Mouse (Mus musculus) heart, embryonic 11.5 days (tissue): ENCODE measurements around the gene B4galt4. TPM values are rescaled to one million over a fixed set of nuclear protein-coding genes. Genes with fewer than 3 reads are reported as not detected.
"Not testable (repeated sequence)": the region's sequence is repeated elsewhere in the genome, so short reads cannot be mapped to it uniquely, and the experiment has no call there.

Experiments
- ATAC-seq: fragments of 200-750 bp; cut with Nextera tagmentation; replicated peaks from 2 replicates; pipeline ENCODE4 v1.8.0; 2017; ENCODE audit warnings: moderate library complexity; ENCODE audit not compliant: insufficient number of reproducible peaks, low FRiP score, low TSS enrichment
- H3K27ac ChIP-seq: fragments of 300-500 bp; sonication (generic); 2 replicates; pipeline ENCODE4 v1.5.1; 2014; ENCODE audit warnings: mild to moderate bottlenecking, low read depth, low read length
- H3K27me3 ChIP-seq: fragments of 300-500 bp; sonication (generic); 2 replicates; pipeline ENCODE4 v1.6.1; 2014; ENCODE audit warnings: mild to moderate bottlenecking, low read length, mixed read lengths; ENCODE audit not compliant: control insufficient read depth, insufficient read depth
- H3K36me3 ChIP-seq: fragments of 300-500 bp; sonication (generic); 2 replicates; pipeline ENCODE4 v1.6.1; 2014; ENCODE audit warnings: mild to moderate bottlenecking, low read length, moderate library complexity, mixed read lengths; ENCODE audit not compliant: control insufficient read depth, insufficient read depth
- H3K4me1 ChIP-seq: fragments of 300-500 bp; sonication (generic); 2 replicates; pipeline ENCODE4 v1.6.1; 2014; ENCODE audit warnings: low read length; ENCODE audit not compliant: control insufficient read depth, insufficient read depth
- H3K4me2 ChIP-seq: fragments of 300-500 bp; sonication (generic); 2 replicates; pipeline ENCODE4 v1.6.1; 2014; ENCODE audit warnings: mild to moderate bottlenecking, moderate library complexity
- H3K4me3 ChIP-seq: fragments of 300-500 bp; sonication (generic); 2 replicates; pipeline ENCODE4 v1.5.1; 2014; ENCODE audit warnings: low read depth, low read length
- H3K9ac ChIP-seq: fragments of 300-500 bp; sonication (generic); 2 replicates; pipeline ENCODE4 v1.6.1; 2014; ENCODE audit warnings: mild to moderate bottlenecking, low read depth, low read length, moderate library complexity
- H3K9me3 ChIP-seq: fragments of 300-500 bp; sonication (generic); replicated peaks from 2 replicates; pipeline ENCODE4 v1.6.1; 2016; ENCODE audit warnings: low read length; ENCODE audit not compliant: control insufficient read depth
- WGBS: fragments of 180-500 bp; shearing (Covaris S2); extraction: QIAGEN DNeasy Blood & Tissue Kit; methylation state at CpG from one replicate; pipeline ENCODE4 v1.1.7; 2014; ENCODE audit not compliant: insufficient replicate concordance; 5-methylcytosine and 5-hydroxymethylcytosine counted together
- polyA plus RNA-seq: library from polyadenylated mRNA; unstranded; fragments of >200 nt; fragmentation: Nextera tagmentation; extraction: Ambion mirVana; gene quantifications from 2 replicates; pipeline ENCODE4 v1.2.1, GENCODE M21; 2014

The B4galt4 gene
- polyA plus RNA-seq, 1 experiment from 2014 or later: 31.0 TPM

- Histone ChIP-seq H3K9ac (no peak overlapping the region), H3K9me3 (no peaks in the 10 kb centered on the region), H3K4me3 (no peak overlapping the region), H3K36me3 (no peaks in the 10 kb centered on the region), H3K27me3 (no peaks in the 10 kb centered on the region), H3K4me1 (peaks cover 81% of the 10 kb centered on the region), H3K4me2 (no peak overlapping the region), H3K27ac (0 out of 2 replicates have a peak overlapping the region, but pooled peaks have one; percentile 29)
- WGBS: 58% methylated on average over 9 of the region's 9 CpGs
- no peak for ATAC-seq
These were observed 36.4 kb upstream of the B4galt4 start for GRCm38 (mm10) chr16:38705531-38706281.

- H3K4me1 ChIP-seq: peaks cover 74% of the 10 kb centered on the region
- no peak overlapping the region for H3K4me3 ChIP-seq
- WGBS: 43% methylated on average over 7 of the region's 7 CpGs
- H3K9ac ChIP-seq: no peak overlapping the region
- H3K27ac ChIP-seq: peak overlapping the region; percentile 54; the same call in 1 of the 2 replicates
- 0 out of 2 replicates have a peak, but pooled peaks have one; percentile 17 for ATAC-seq
- H3K4me2 ChIP-seq: peak overlapping the region; percentile 29
- no peaks in the 10 kb centered on the region for H3K9me3 ChIP-seq
- no peaks in the 10 kb centered on the region for H3K36me3 ChIP-seq
- H3K27me3 ChIP-seq: no peaks in the 10 kb centered on the region
These were observed 35.3 kb upstream of the B4galt4 start for GRCm38 (mm10) chr16:38706782-38707181.

GRCm38 (mm10) chr16:38708962-38709520 lies 33.0 kb upstream of the B4galt4 start:
- no peaks in the 10 kb centered on the region for H3K27me3 ChIP-seq
- peaks cover 57% of the 10 kb centered on the region for H3K4me1 ChIP-seq
- no peak for ATAC-seq
- H3K4me3 ChIP-seq: peak overlapping the region; percentile 80
- peak overlapping the region; percentile 7; the same call in 1 of the 2 replicates for H3K27ac ChIP-seq
- no peaks in the 10 kb centered on the region for H3K9me3 ChIP-seq
- peak overlapping the region; percentile 60 for H3K4me2 ChIP-seq
- no peaks in the 10 kb centered on the region for H3K36me3 ChIP-seq
- 45% methylated on average over 7 of the region's 7 CpGs for WGBS
- peak overlapping the region; percentile 59 for H3K9ac ChIP-seq

- Histone ChIP-seq H3K4me3 (peak overlapping the region; percentile 80), H3K27ac (peak overlapping the region; percentile 100), H3K36me3 (no peaks in the 10 kb centered on the region), H3K4me1 (peaks cover 46% of the 10 kb centered on the region), H3K4me2 (peak overlapping the region; percentile 60), H3K9me3 (no peaks in the 10 kb centered on the region), H3K9ac (peak overlapping the region; percentile 97), H3K27me3 (no peaks in the 10 kb centered on the region)
- no peak for ATAC-seq
- WGBS: 40% methylated on average over 4 of the region's 4 CpGs
These were observed 30.8 kb upstream of the B4galt4 start for GRCm38 (mm10) chr16:38711245-38711644.

GRCm38 (mm10) chr16:38712105-38712504 lies 30.0 kb upstream of the B4galt4 start:
- peak overlapping the region; percentile 100 for H3K27ac ChIP-seq
- H3K9me3 ChIP-seq: no peaks in the 10 kb centered on the region

GRCm38 (mm10) chr16:38712581-38713403 lies 29.3 kb upstream of the B4galt4 start, which contains the start of gene Arhgap31:
Gene Arhgap31 (minus strand): TSS chr16:38713274.
- peak within 1 kb of the TSS; percentile 97 for H3K9ac ChIP-seq
- no peaks in the 10 kb centered on the region for H3K27me3 ChIP-seq
- H3K4me1 ChIP-seq: peaks cover 30% of the 10 kb centered on the region
- peak; percentile 91 for ATAC-seq
- no peaks in the 10 kb centered on the region for H3K9me3 ChIP-seq
- no peaks in the 10 kb centered on the region for H3K36me3 ChIP-seq
- H3K27ac ChIP-seq: peak within 1 kb of the TSS; percentile 100
- H3K4me2 ChIP-seq: peak within 1 kb of the TSS; percentile 60
- H3K4me3 ChIP-seq: peak within 1 kb of the TSS; percentile 80
- WGBS: under 1% methylated on average over 74 of the region's 74 CpGs

More at GRCm38 (mm10) chr16:38712105-38712504, 30.0 kb upstream of the B4galt4 start:
- H3K9ac ChIP-seq: peak overlapping the region; percentile 97
- peak overlapping the region; percentile 80 for H3K4me3 ChIP-seq
- H3K4me2 ChIP-seq: peak overlapping the region; percentile 60
- ATAC-seq: no peak
- H3K36me3 ChIP-seq: no peaks in the 10 kb centered on the region
- no peaks in the 10 kb centered on the region for H3K27me3 ChIP-seq
- peaks cover 37% of the 10 kb centered on the region for H3K4me1 ChIP-seq
- WGBS: under 1% methylated on average over 12 of the region's 12 CpGs

GRCm38 (mm10) chr16:38713404-38714258 lies 28.4 kb upstream of the B4galt4 start:
- Histone ChIP-seq H3K27me3 (no peaks in the 10 kb centered on the region), H3K4me2 (peak overlapping the region; percentile 60), H3K9ac (peak overlapping the region; percentile 97), H3K27ac (peak overlapping the region; percentile 100), H3K9me3 (no peaks in the 10 kb centered on the region), H3K4me1 (peaks cover 26% of the 10 kb centered on the region), H3K36me3 (no peaks in the 10 kb centered on the region), H3K4me3 (peak overlapping the region; percentile 80)
- WGBS: 17% methylated on average over 17 of the region's 17 CpGs
- peak; percentile 69; the same call in 1 of the 2 replicates for ATAC-seq

GRCm38 (mm10) chr16:38714259-38714526 lies 27.9 kb upstream of the B4galt4 start:
- Histone ChIP-seq H3K4me3 (peak overlapping the region; percentile 80; the same call in 1 of the 2 replicates), H3K4me2 (peak overlapping the region; percentile 60), H3K4me1 (peaks cover 20% of the 10 kb centered on the region), H3K27ac (peak overlapping the region; percentile 100; the same call in 1 of the 2 replicates)
- WGBS: 47% methylated on average over 11 of the region's 12 CpGs
- H3K9ac ChIP-seq, H3K27me3 ChIP-seq, ATAC-seq, H3K9me3 ChIP-seq, H3K36me3 ChIP-seq: not testable (repeated sequence)
